Mouse (Mus musculus): ENCODE data around the gene Atad1.

DNA sequence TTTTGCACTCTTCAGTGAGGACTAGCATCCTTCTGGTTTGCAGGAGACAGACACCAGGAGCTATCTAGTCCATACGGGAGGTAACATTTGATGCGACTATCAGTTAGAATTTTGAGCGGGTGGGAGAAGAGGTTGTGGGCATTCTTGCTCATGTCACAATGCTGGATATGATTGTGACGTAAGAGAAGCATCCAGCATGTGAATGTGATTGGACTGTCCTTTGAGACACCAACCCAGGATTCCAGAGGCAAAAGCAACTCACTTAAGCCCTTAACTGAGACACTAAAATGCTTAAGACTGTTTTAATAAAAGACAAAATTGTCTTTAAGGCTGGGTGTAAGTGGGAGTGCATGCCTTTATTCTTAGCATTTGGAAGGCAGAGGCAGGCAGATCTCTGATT is at the start of gene Atad1:
- TF ChIP-seq CTCF (IDR thresholded peaks at IDR 0.05) (no peak), POLR2A (IDR thresholded peaks at IDR 0.05; ENCODE audit: insufficient read depth, low read depth, low read length) (no peak)
